Comparison of ENCODE assay signal across 8 mouse cellular contexts in genomic region chr4:56492537-56493221, GRCm38 (mm10).
DNase-seq lines count a peak whose midpoint lies in the region; ATAC-seq lines count a peak whose summit lies in the region.

No protein-coding gene starts in this region.

- H3K27ac ChIP-seq in forebrain, embryonic 13.5 days: no peak overlapping the region

- peak overlapping the region; percentile 35 for H3K4me2 ChIP-seq in forebrain, embryonic 13.5 days

- 0 out of 2 replicates have a peak, but pooled peaks cover 3% of the 10 kb centered on the region for H3K4me1 ChIP-seq in forebrain, embryonic 13.5 days

- H3K36me3 ChIP-seq in forebrain, embryonic 13.5 days (ENCODE audit: poor library complexity, severe bottlenecking): no peaks in the 10 kb centered on the region

- no peaks in the 10 kb centered on the region for H3K27me3 ChIP-seq in forebrain, embryonic 13.5 days

- ATAC-seq in forebrain, embryonic 13.5 days: peak; percentile 89

- intact Hi-C loops in heart, postnatal 14 days (cut with DNase I): loop anchor here (1.0 to 10.0 kb wide), 3 partner anchors 192 to 978 kb away; no protein-coding TSS in a partner anchor

- H3K9me3 ChIP-seq in forebrain, embryonic 13.5 days (replicated peaks): no peaks in the 10 kb centered on the region

- no peak overlapping the region for H3K4me3 ChIP-seq in forebrain, embryonic 13.5 days

- peak; percentile 79 for DNase-seq in ES-CJ7 (ENCODE audit: low read depth, low spot score)
- DNase-seq in c-Kit-positive CD71-negative TER-119-negative erythroid progenitor cells, embryonic 14.5 days (ENCODE audit: low read depth): peak; percentile 16
- peak; percentile 41 to 61 for DNase-seq in heart, postnatal 14 days
- DNase-seq in kidney, postnatal 25 days: peak; percentile 52 to 53
- DNase-seq in lung, adult 18-20 months: peak; percentile 15 to 52
- peak; percentile 34 for DNase-seq in ovary, postnatal 14 days (ENCODE audit: low spot score)
- peak; percentile 32 for DNase-seq in yolk sac, embryonic 10.5 days (ENCODE audit: low spot score)

- 44% methylated on average over 16 of the region's 16 CpGs for whole genome bisulfite sequencing in forebrain, embryonic 13.5 days

- no peak overlapping the region for H3K9ac ChIP-seq in forebrain, embryonic 13.5 days

Comparison
In these comparisons a context has a peak if more than half of its experiments do, and no peak if none do; other contexts are left out.
1. DNase-seq: peak in every context shown above with its lines; median percentile 79 in ES-CJ7; 52 in kidney, postnatal 25 days; 51 in heart, postnatal 14 days; 34 in ovary, postnatal 14 days; 34 in lung, adult 18-20 months; 32 in yolk sac, embryonic 10.5 days; 16 in c-Kit-positive CD71-negative TER-119-negative erythroid progenitor cells, embryonic 14.5 days.